Mouse (Mus musculus) forelimb bud, embryonic 11.5 days (tissue): Measurements from ENCODE around the gene Nfyc.

Experiments used
- DNase-seq: peaks from one replicate; pipeline ENCODE4 v3.0.0-alpha.2; 2012; ENCODE audit warnings: low read depth, low spot score

Nfyc gene

GRCm38 (mm10) chr4:120831472-120831871 is at the start of gene Nfyc:
Gene Nfyc, minus strand, starts transcription at chr4:120831572.
- no peak for DNase-seq

GRCm38 (mm10) chr4:120880731-120881432 is 49.5 kb upstream of the Nfyc start:
- DNase-seq = no peak

GRCm38 (mm10) chr4:120879386-120879785 is 48.0 kb upstream of the Nfyc start:
- DNase-seq = no peak

- DNase-seq = no peak
Measured at GRCm38 (mm10) chr4:120878728-120879127, 47.4 kb upstream of the Nfyc start.

DNA sequence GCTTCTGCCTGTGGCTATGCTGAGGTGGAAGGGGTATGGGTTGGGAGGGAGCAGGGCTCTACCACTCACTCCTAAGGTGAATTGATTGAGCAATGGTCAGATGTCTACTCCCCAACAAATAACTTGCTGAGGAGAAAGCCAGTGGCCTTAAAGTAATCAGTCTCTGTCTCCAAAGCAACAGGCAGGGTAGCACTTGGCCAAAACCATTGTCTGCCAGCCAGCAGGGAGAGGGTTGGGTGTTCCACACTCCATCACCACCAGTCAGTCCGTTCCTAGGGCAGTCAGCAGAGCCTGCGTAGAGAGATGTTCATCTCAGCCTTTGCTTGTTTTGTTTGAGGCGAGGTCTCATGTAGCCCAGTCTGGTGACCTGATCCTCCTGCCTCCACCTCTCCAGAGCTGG is 44.6 kb upstream of the Nfyc start:
- no peak for DNase-seq

DNA sequence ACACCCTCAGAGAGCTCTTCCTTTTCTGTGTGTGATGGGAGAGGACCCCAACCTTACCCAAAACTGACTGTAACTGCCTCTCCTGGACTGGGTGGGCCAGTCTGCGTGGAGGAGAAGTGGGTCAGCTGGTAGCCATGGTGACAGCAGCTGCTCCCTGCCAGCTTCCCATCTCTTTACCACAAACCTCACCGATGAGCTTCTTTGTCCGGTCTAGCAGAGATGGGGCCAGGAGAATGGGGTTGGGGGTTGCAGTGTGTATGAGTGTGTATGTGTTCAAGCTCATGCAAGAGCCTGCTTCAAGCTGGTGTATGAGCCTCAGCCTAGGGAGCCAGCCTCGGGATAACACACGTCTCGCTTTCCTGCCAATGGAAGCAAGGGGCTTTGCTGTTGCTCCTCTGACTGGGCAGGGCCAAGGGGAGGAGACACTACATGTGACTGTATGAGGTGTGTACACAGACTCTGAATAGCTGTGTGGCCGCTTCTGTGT is 38.9 kb upstream of the Nfyc start:
- DNase-seq = no peak

GRCm38 (mm10) chr4:120868988-120869387 is 37.6 kb upstream of the Nfyc start:
- DNase-seq = no peak

DNA sequence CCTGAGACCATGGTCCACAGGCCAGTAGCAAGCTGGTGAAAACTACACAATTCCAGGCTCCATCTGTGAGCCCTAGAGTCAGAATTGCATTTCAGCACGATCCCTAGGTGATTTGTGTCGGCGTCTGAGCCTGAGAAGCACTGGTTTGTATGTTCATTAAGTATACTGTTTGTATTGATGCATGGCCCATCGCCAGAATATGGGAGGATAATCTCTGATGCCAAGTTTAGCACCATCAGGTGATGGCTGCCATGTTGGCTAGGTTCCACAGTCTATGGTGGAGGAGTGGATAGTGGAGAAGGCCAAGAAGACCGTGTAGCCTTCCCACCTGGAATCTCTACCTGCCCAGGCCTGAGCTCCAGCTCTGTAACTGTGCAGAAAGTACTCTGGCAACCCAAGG is 36.9 kb upstream of the Nfyc start:
- no peak for DNase-seq

DNA sequence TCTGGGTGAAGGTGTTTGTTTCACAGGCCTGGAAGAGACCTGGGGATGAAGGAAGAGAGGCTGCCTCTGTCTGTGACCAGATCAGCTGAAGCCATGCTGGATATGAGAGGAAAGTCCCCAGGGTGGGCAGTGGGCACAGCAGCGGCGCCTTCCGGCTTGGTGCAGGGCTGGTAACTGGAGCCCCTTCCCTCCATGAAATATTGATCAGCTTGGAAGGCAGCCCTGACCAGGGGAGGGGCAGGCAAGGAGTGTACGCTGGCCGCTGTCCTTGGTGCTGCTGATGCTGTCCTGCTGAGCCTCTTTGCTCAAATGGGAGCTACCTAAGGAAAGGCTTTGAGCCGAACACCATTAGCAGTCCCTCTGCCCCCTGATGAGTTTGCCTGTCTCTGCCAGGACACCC is 34.8 kb upstream of the Nfyc start:
- DNase-seq = peak; percentile 82

- DNase-seq = no peak
Measured at GRCm38 (mm10) chr4:120859865-120860264, 28.5 kb upstream of the Nfyc start.

GRCm38 (mm10) chr4:120856376-120856775 is 25.0 kb upstream of the Nfyc start:
- no peak for DNase-seq

DNA sequence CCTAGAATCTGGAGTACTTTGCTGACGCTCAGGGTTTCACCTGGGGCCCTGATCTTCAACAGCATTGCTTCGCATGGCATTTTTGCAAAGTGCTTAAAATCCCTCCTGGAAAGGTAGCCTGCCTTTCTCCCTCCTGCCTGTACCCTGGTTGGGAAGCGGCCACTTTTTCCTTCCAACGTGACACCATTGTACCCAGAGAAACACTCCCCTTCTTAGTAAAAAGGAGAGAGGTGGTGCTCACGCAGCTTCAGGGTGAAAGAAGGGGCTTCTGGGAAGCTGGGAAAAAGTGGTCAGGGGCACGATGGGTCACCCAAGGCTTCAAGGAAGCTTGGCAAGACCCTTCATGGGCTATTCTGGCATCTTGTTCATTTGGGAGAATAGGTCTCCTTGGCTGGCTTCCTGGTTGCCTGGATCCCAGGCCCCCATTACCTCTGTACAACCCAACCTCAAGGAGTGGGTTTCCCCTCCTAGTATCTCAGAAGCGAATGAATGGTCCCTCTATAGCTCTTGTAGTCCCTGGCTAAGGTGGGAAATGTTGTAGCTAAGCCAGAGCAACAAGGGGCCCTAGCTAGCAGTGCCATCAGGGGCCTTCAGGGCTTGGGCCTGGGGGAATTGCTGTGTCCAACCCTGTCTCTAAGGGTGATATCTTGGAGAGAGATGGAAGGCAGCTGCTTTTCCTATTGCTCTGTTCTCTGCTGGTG is 24.1 kb upstream of the Nfyc start:
- DNase-seq = no peak

DNA sequence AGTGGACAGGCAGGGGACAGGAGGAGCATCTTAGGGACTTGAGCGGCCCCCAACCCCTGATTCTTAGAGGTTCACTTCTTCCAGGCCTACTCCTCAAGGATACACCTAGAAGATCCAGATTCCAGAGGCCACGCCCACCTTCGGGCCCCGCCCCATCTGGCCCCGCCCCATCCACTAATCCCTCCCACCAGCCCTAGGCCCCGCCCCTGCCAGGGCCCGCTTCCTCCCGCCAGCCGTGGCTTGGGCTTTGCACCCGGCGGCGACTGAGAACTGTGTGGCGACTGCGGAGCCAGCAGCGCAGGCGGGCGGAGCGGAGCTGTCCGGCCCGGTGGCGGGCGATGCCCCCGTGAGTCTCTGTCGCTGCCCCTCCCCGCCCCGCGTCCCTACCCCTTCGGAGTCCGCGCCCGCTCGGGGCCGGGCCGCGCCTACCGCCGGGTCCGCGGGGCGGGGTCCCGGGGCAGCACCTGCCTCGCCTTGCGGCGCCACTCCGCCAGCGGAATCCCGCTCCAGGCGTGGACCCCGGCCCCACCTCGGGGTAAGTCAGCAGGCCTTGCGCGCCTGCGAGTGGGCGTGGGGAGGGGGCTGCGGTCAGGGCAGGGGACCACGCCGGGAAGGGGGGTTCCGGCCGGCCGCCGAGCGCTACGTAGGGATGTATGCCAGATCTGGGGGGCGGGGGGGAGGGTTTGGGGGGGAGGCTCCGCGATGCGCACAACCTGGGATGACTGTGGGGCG is 23.4 kb upstream of the Nfyc start, which contains the start of gene Rims3:
TSS of gene Rims3 (plus strand) at position 229 of the 732 bp plus-strand sequence.
- peak; percentile 23 for DNase-seq

- peak; percentile 74 for DNase-seq
Measured at GRCm38 (mm10) chr4:120850946-120851345, 19.6 kb upstream of the Nfyc start.

DNA sequence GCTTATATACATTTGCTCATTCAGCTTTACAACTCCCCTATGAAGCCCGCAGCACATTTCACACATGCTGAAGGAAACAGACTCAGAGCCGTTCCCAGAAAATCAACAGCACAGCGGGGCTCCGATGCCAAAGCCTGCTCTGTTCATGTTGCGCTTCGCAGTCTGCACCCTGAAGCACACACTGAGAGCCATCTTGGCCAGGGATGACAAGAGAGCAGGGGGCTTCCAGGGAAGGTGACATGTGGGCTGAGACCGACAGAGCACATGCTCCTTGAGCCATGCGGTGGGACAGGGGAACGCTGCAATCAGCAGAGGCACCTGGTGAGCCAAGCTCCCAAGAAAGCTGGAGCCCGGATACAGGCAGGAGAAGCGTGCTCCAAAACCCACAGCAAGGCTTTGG is 18.1 kb upstream of the Nfyc start:
- DNase-seq = no peak

GRCm38 (mm10) chr4:120848909-120849308 is 17.5 kb upstream of the Nfyc start:
- no peak for DNase-seq

DNA sequence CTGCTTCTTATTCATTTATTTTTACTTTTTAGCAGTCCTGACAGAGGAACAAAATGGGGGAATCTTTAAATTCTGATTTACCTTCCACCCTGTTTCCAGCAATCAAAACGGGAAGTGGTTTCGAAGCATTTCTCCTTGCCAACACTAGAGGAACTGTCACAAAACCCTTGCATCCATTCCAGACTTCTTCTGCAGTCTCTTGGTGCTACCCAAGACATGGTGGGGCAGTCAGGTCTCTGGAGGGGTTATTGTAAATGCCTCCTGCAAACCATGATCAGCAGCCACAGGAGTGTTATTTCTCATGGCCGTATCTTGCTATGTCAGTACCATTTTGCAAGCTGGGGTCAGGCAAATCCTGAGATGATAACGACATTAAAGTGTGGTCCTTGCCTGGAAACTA is 13.7 kb upstream of the Nfyc start:
- no peak for DNase-seq

DNA sequence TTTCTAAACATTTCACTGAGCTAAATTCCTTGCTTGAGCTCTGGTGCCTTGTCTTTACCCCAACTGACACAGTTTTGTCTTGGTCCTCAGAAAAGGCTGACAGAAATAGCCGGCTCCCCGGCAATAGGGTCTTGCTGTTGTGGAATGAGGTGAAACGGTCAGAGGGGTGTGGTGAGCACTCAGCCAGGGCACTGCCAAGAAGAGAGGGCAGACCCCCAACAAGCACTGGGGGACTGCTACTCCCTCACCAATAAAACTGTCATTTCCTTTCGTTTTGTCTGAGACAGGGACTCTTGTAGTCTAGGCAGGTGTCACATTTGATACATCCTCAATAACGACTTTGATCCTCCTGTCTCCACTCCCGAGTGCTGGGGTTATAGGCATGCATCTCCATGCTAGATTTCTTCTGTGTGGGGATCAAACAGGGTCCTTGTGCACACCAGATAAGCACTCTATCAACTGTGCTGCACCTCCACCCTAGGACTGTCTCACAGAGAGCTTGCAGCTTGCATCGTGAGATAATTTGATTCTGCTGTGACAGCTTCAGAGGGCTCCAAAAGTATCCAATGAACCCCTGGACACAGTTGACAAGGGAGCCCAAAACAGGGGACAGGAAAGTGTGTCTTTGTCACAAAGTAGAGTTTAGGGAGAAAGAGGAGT is 13.2 kb upstream of the Nfyc start:
- DNase-seq = no peak

GRCm38 (mm10) chr4:120841342-120841741 is 10.0 kb upstream of the Nfyc start:
- DNase-seq = no peak

GRCm38 (mm10) chr4:120830767-120831166 is 605 bp downstream of the Nfyc start:
- no peak for DNase-seq

DNA sequence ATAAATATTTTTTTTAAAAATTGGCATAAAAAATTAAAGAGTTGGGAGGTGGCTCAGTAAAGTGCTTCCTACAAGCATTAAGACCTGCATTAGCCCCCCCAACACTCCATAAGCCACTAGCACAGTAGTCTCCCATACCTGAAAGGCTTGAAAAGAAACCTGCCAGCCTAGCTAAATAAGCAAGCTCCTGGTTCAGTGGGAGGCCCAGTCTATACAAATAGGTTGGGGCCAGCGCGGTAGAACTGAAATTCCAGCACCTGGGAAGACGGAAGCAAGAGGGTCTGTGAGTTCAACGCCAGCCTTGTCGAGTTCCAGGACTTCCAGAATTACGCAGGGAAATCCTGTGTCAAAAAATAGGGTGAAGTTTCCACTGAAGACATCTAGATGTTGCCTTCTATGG is 5.0 kb downstream of the Nfyc start:
- DNase-seq = no peak
